Mouse (Mus musculus): ENCODE results near the gene Snx7. TPM values are rescaled to one million over a fixed set of nuclear protein-coding genes. Genes with fewer than 3 reads are reported as not detected.

Snx7 gene
- polyA plus RNA-seq (2015; fragmentation: Nextera tagmentation; extraction: Ambion mirVana), result 36.9 and 39.5 TPM in 2 replicates

DNA sequence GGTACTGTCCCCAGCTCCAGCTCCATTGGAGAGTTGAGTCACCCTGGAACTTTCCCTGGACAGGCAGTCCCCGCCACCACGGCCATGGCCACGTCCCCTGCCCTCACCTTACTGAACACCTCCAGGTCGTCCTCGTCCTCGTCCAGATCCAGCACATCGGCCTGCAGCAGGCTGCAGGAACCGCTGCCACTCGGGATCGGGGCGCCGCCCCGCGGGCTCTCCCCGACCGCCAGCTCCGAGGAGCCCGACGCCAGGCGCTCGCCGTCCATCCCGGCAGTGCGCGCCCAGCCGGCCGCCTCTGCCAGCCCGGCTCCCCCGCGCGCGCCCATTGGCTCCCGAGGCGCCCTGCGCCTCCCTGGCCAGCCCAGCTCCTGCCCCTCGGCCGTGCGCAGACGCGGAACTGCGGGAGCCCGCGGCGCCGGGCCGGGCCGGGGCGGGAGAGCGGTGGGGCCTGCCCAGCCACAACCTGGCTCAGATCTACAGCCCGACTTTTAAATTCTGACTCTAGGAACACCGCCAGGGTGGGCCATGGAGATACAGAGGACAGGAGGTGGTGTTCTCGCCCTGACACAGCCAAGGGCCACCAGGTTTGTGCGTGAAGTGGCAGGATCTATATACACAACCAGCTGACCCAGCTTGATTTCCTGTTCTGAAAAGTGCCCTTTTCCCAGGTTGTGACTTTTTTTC is at the start of gene Snx7:
TSS of gene Snx7 (minus strand) at position 300 of the 687 bp plus-strand sequence.
- H3K9ac ChIP-seq, result peak within 1 kb of the TSS; percentile 44
- no peaks in the 10 kb centered on the region for H3K27me3 ChIP-seq
- H3K4me3 ChIP-seq (replicated peaks), result peak within 1 kb of the TSS; percentile 69
- peak within 1 kb of the TSS; percentile 93 for H3K27ac ChIP-seq (replicated peaks)
- ATAC-seq (ENCODE audit: insufficient number of reproducible peaks, low FRiP score, low TSS enrichment, low read depth), result peak; percentile 99
- H3K4me1 ChIP-seq, result 0 out of 2 replicates have a peak, but pooled peaks cover 9% of the 10 kb centered on the region
- peak within 1 kb of the TSS; percentile 62 for H3K4me2 ChIP-seq (replicated peaks)
- WGBS, result under 1% methylated on average over 53 of the region's 53 CpGs
- H3K36me3 ChIP-seq, result no peaks in the 10 kb centered on the region
- H3K9me3 ChIP-seq (replicated peaks), result no peaks in the 10 kb centered on the region

DNA sequence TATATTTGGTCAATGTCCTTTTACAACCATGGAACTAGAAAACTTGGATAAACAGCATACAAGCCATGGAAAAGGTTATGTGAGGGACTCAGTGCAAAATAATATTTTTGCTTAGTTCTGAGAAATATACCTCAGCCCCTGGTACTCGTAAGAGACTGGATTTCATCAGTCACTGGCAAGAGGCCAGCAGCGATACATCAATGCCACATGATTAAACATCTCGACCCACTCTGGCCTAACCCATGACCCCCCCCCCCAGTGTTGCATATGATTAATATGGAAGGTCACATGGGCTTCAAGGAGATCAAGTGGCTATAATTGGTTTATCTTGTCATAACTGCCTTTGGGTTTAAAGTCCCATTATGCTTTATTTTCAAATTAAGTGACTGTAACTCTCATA is 46.7 kb upstream of the Snx7 start:
- Histone ChIP-seq H3K4me2 (replicated peaks) (no peak overlapping the region), H3K27ac (replicated peaks) (no peak overlapping the region), H3K4me3 (replicated peaks) (no peak overlapping the region), H3K4me1 (no peaks in the 10 kb centered on the region), H3K27me3 (no peaks in the 10 kb centered on the region), H3K9ac (no peak overlapping the region), H3K36me3 (no peaks in the 10 kb centered on the region), H3K9me3 (replicated peaks) (no peaks in the 10 kb centered on the region)
- ATAC-seq (ENCODE audit: insufficient number of reproducible peaks, low FRiP score, low TSS enrichment, low read depth), result no peak
- 43% methylated on average over 3 of the region's 3 CpGs for WGBS

DNA sequence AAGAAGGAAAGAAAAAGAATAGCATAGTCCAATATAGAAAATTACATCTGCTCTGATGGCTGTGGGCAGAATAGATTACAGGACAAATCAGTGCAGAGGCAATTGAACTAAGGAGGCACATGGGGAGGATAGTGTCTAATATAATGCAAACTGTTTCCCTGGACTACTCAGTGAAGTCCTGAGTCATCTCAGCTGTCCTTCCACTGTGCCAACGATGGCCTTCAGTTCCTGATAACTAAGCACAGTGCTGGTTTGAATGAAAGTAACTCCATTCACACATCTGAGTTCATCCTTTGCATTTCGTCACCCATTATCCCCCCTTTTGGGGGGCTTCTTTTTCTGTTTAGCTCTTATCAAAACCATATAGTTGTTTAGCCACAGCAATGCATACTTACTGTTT is 25.0 kb upstream of the Snx7 start:
- H3K4me2 ChIP-seq (replicated peaks), result no peak overlapping the region
- WGBS, result 72% methylated on average over 2 of the region's 2 CpGs
- H3K4me3 ChIP-seq (replicated peaks), result no peak overlapping the region
- no peaks in the 10 kb centered on the region for H3K27me3 ChIP-seq
- H3K36me3 ChIP-seq, result no peaks in the 10 kb centered on the region
- no peak for ATAC-seq (ENCODE audit: insufficient number of reproducible peaks, low FRiP score, low TSS enrichment, low read depth)
- H3K9me3 ChIP-seq (replicated peaks), result no peaks in the 10 kb centered on the region
- no peak overlapping the region for H3K9ac ChIP-seq
- no peaks in the 10 kb centered on the region for H3K4me1 ChIP-seq
- no peak overlapping the region for H3K27ac ChIP-seq (replicated peaks)

DNA sequence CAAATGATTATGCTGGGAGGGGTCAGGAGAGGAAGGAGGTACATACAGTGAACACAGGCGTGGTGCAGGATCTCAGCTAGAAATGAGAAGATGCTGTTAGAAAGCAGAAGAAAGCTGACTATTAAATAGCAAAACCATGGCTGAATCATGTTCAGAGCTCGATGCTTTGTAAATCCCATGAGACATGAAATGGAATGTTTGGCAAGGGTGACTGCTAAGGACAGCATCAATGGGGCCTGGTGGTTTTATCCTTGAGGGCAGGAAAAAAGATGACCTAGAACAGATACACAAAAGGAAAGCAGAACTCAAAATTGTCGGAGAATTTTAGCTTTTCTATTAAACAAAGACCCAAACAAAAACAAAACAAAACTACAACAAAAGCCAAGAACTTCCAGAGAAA is 6.7 kb upstream of the Snx7 start:
- Histone ChIP-seq H3K4me1 (no peaks in the 10 kb centered on the region), H3K9ac (no peak overlapping the region), H3K27ac (replicated peaks) (no peak overlapping the region), H3K4me3 (replicated peaks) (no peak overlapping the region), H3K36me3 (no peaks in the 10 kb centered on the region), H3K4me2 (replicated peaks) (no peak overlapping the region), H3K27me3 (no peaks in the 10 kb centered on the region), H3K9me3 (replicated peaks) (no peaks in the 10 kb centered on the region)
- no peak for ATAC-seq (ENCODE audit: insufficient number of reproducible peaks, low FRiP score, low TSS enrichment, low read depth)
- 70% methylated on average over 3 of the region's 3 CpGs for WGBS

- no peaks in the 10 kb centered on the region for H3K27me3 ChIP-seq
- 59% methylated on average over 5 of the region's 5 CpGs for WGBS
- no peak for ATAC-seq (ENCODE audit: insufficient number of reproducible peaks, low FRiP score, low TSS enrichment, low read depth)
These were observed 4.6 kb upstream of the Snx7 start for GRCm38 (mm10) chr3:117873209-117873863.

GRCm38 (mm10) chr3:117869324-117869715 is 584 bp upstream of the Snx7 start:
- H3K36me3 ChIP-seq, result no peaks in the 10 kb centered on the region
- H3K4me2 ChIP-seq (replicated peaks), result peak overlapping the region; percentile 62
- no peak for ATAC-seq (ENCODE audit: insufficient number of reproducible peaks, low FRiP score, low TSS enrichment, low read depth)
- H3K27me3 ChIP-seq, result no peaks in the 10 kb centered on the region
- H3K4me3 ChIP-seq (replicated peaks), result peak overlapping the region; percentile 69
- 7% methylated on average over 2 of the region's 2 CpGs for WGBS
- 0 out of 2 replicates have a peak, but pooled peaks cover 9% of the 10 kb centered on the region for H3K4me1 ChIP-seq
- no peaks in the 10 kb centered on the region for H3K9me3 ChIP-seq (replicated peaks)
- peak overlapping the region; percentile 93 for H3K27ac ChIP-seq (replicated peaks)
- H3K9ac ChIP-seq, result peak overlapping the region; percentile 44

More at GRCm38 (mm10) chr3:117873209-117873863, 4.6 kb upstream of the Snx7 start:
- H3K4me3 ChIP-seq (replicated peaks), result no peak overlapping the region
- H3K4me1 ChIP-seq, result 0 out of 2 replicates have a peak, but pooled peaks cover 3% of the 10 kb centered on the region
- H3K36me3 ChIP-seq, result no peaks in the 10 kb centered on the region
- no peak overlapping the region for H3K9ac ChIP-seq
- no peak overlapping the region for H3K4me2 ChIP-seq (replicated peaks)
- no peaks in the 10 kb centered on the region for H3K9me3 ChIP-seq (replicated peaks)
- H3K27ac ChIP-seq (replicated peaks), result no peak overlapping the region

DNA sequence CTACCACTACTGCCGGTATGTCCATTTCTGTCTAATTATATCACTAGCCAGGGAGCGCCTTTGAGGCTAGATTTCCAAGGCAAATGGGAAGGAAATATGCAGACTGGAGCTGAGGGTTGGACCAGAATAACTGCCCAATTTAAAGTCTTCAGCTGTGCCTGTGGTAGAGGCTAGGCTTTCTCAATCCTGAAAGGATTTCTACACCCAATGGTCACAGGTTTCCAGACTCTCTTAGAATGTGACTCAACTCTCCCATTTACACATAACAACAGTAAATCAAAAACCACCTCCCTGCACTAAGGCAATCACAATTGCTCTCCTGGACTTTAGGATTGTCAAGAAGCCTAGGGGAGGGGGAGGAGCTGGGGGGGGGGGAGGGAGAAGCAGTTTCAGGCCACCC is 645 bp downstream of the Snx7 start:
- H3K4me3 ChIP-seq (replicated peaks), result peak overlapping the region; percentile 69
- no peak for ATAC-seq (ENCODE audit: insufficient number of reproducible peaks, low FRiP score, low TSS enrichment, low read depth)
- peak overlapping the region; percentile 62 for H3K4me2 ChIP-seq (replicated peaks)
- H3K36me3 ChIP-seq, result no peaks in the 10 kb centered on the region
- 64% methylated on average over 2 of the region's 2 CpGs for WGBS
- H3K4me1 ChIP-seq, result 0 out of 2 replicates have a peak, but pooled peaks cover 9% of the 10 kb centered on the region
- H3K9me3 ChIP-seq (replicated peaks), result no peaks in the 10 kb centered on the region
- peak overlapping the region; percentile 93; the same call in 1 of the 2 replicates for H3K27ac ChIP-seq (replicated peaks)
- H3K9ac ChIP-seq, result peak overlapping the region; percentile 44; the same call in 1 of the 2 replicates
- no peaks in the 10 kb centered on the region for H3K27me3 ChIP-seq

- H3K36me3 ChIP-seq, result no peaks in the 10 kb centered on the region
- 57% methylated on average over 12 of the region's 12 CpGs for WGBS
- no peak overlapping the region for H3K9ac ChIP-seq
- peak overlapping the region; percentile 69 for H3K4me3 ChIP-seq (replicated peaks)
- 0 out of 2 replicates have a peak, but pooled peaks cover 9% of the 10 kb centered on the region for H3K4me1 ChIP-seq
- 0 out of 2 replicates have a peak overlapping the region, but pooled peaks have one; percentile 10 for H3K4me2 ChIP-seq (replicated peaks)
- no peaks in the 10 kb centered on the region for H3K9me3 ChIP-seq (replicated peaks)
- no peak for ATAC-seq (ENCODE audit: insufficient number of reproducible peaks, low FRiP score, low TSS enrichment, low read depth)
- H3K27ac ChIP-seq (replicated peaks), result no peak overlapping the region
- no peaks in the 10 kb centered on the region for H3K27me3 ChIP-seq
These were observed 1.9 kb downstream of the Snx7 start for GRCm38 (mm10) chr3:117866696-117867407.

DNA sequence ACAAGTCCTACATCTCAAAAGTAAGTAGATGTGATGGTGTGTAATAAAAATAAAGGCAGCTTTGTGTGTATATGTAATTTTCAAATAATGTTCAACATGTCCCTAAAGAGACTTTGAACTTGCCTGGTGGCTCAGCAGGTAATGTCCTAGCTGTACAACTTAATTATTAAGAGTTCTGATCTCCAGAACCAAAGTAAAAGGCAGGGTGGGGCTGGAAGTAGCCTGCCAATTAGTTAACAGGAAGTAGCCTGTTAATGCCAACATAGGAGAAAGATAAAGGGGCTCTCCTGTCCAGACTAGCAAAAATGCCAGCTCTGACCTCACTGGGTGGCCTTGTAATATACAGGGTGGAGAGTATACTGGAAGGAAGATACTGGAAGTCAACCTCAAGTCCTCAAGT is 3.1 kb downstream of the Snx7 start:
- Histone ChIP-seq H3K27ac (replicated peaks) (no peak overlapping the region), H3K36me3 (no peaks in the 10 kb centered on the region), H3K4me1 (0 out of 2 replicates have a peak, but pooled peaks cover 9% of the 10 kb centered on the region), H3K27me3 (no peaks in the 10 kb centered on the region), H3K4me2 (replicated peaks) (no peak overlapping the region), H3K4me3 (replicated peaks) (no peak overlapping the region), H3K9me3 (replicated peaks) (no peaks in the 10 kb centered on the region), H3K9ac (no peak overlapping the region)
- no peak for ATAC-seq (ENCODE audit: insufficient number of reproducible peaks, low FRiP score, low TSS enrichment, low read depth)

DNA sequence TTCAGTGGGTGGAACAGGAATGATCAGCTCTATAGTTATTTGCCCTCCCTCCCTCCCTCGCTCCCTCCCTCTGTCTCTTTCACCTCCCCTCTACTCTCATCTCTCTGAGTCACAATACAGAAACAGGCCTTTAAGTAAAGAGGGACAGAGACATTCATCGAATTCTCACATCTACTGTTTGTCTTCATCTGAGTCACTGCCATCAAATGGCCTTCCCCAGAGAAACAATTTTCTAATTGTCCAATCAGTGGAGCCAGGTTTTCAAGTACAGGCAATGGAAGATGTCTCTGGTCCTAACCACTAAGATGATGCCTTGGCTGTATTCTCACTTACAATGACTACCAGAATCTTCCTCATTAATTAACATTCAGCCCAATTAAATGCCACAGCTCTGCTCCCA is 5.8 kb downstream of the Snx7 start:
- Histone ChIP-seq H3K9me3 (replicated peaks) (no peaks in the 10 kb centered on the region), H3K4me3 (replicated peaks) (no peak overlapping the region), H3K4me1 (0 out of 2 replicates have a peak, but pooled peaks cover 6% of the 10 kb centered on the region), H3K36me3 (0 out of 2 replicates have a peak, but pooled peaks cover 2% of the 10 kb centered on the region), H3K27ac (replicated peaks) (no peak overlapping the region), H3K4me2 (replicated peaks) (no peak overlapping the region), H3K27me3 (no peaks in the 10 kb centered on the region), H3K9ac (no peak overlapping the region)
- WGBS, result 59% methylated on average over 2 of the region's 2 CpGs
- no peak for ATAC-seq (ENCODE audit: insufficient number of reproducible peaks, low FRiP score, low TSS enrichment, low read depth)

DNA sequence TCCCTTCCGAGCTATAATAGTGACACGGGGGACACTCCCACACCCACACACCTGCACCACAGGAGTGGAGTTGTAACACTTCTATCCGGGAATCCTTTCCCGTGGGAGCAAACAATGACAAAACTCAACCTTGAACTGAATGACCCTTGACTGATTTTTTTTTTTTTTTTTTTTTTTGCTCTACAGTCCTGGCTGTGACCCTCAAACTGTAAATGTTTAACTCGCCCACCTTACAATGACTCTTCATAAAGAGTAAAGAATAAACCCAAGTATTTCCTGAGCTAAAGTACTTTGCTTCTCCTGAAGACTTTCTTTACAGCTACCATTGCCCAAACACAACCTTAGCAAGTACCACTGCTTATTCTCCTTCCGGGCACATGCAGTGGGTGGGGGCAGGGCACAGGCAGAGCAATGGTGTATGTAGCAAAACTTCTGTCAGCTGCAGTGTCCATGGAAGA is 6.7 kb downstream of the Snx7 start:
- H3K27ac ChIP-seq (replicated peaks), result no peak overlapping the region
- H3K36me3 ChIP-seq, result 0 out of 2 replicates have a peak, but pooled peaks cover 2% of the 10 kb centered on the region
- no peak overlapping the region for H3K4me2 ChIP-seq (replicated peaks)
- no peak overlapping the region for H3K4me3 ChIP-seq (replicated peaks)
- 85% methylated on average over 6 of the region's 6 CpGs for WGBS
- no peaks in the 10 kb centered on the region for H3K27me3 ChIP-seq
- no peak overlapping the region for H3K9ac ChIP-seq
- no peak for ATAC-seq (ENCODE audit: insufficient number of reproducible peaks, low FRiP score, low TSS enrichment, low read depth)
- H3K4me1 ChIP-seq, result 0 out of 2 replicates have a peak, but pooled peaks cover 3% of the 10 kb centered on the region
- H3K9me3 ChIP-seq (replicated peaks), result no peaks in the 10 kb centered on the region

Data from embryonic facial prominence, embryonic 15.5 days (tissue).